Mouse (Mus musculus) neural tube, embryonic 11.5 days (tissue): ENCODE data around the gene Cog1. TPM values are rescaled to one million over a fixed set of nuclear protein-coding genes. Genes with fewer than 3 reads are reported as not detected.

Experiments used
- ATAC-seq: fragments of 200-750 bp; cut with Nextera tagmentation; 2 replicates; pipeline ENCODE4 v1.8.0; 2017; ENCODE audit warnings: moderate number of reproducible peaks, mild to moderate bottlenecking, moderate TSS enrichment, moderate library complexity; ENCODE audit not compliant: insufficient read depth, low FRiP score, low TSS enrichment
- DNase-seq: peaks from one replicate; pipeline ENCODE4 v3.0.0-alpha.2; 2015; ENCODE audit warnings: low spot score
- H3K27ac ChIP-seq: fragments of 300-500 bp; sonication (generic); 2 replicates; pipeline ENCODE4 v1.5.1; 2014; ENCODE audit warnings: low read depth, mild to moderate bottlenecking, low read length
- H3K27me3 ChIP-seq: fragments of 300-500 bp; sonication (generic); 2 replicates; pipeline ENCODE4 v1.6.1; 2014; ENCODE audit warnings: mild to moderate bottlenecking, low read length, mixed read lengths; ENCODE audit not compliant: control insufficient read depth, insufficient read depth
- H3K36me3 ChIP-seq: fragments of 300-500 bp; sonication (generic); 2 replicates; pipeline ENCODE4 v1.6.1; 2014; ENCODE audit warnings: mild to moderate bottlenecking, low read length, moderate library complexity, mixed read lengths; ENCODE audit not compliant: control insufficient read depth, insufficient read depth
- H3K4me1 ChIP-seq: fragments of 300-500 bp; sonication (generic); 2 replicates; pipeline ENCODE4 v1.6.1; 2014; ENCODE audit warnings: low read length, mixed read lengths; ENCODE audit not compliant: control insufficient read depth, insufficient read depth
- H3K4me2 ChIP-seq: fragments of 300-500 bp; sonication (generic); 2 replicates; pipeline ENCODE4 v1.6.1; 2014; ENCODE audit warnings: low read depth, mild to moderate bottlenecking, moderate library complexity
- H3K4me3 ChIP-seq: fragments of 300-500 bp; sonication (generic); 2 replicates; pipeline ENCODE4 v1.5.1; 2014; ENCODE audit warnings: low read depth, low read length
- H3K9ac ChIP-seq: fragments of 300-500 bp; sonication (generic); 2 replicates; pipeline ENCODE4 v1.6.1; 2014; ENCODE audit warnings: mild to moderate bottlenecking, low read length
- H3K9me3 ChIP-seq: fragments of 300-500 bp; sonication (generic); 2 replicates; pipeline ENCODE4 v1.6.1; 2016; ENCODE audit warnings: low read length; ENCODE audit not compliant: control insufficient read depth
- whole genome bisulfite sequencing: fragments of 180-500 bp; shearing (Covaris S2); extraction: QIAGEN DNeasy Blood & Tissue Kit; methylation state at CpG from one replicate; pipeline ENCODE4 v1.1.7; 2014; 5-methylcytosine and 5-hydroxymethylcytosine counted together
- polyA plus RNA-seq: library from polyadenylated mRNA; unstranded; fragments of >200 nt; fragmentation: Nextera tagmentation; extraction: Ambion mirVana; gene quantifications from 2 replicates; pipeline ENCODE4 v1.2.1, GENCODE M21; 2014

Gene Cog1
- polyA plus RNA-seq, 1 experiment from 2014 or later = 44.3 TPM

DNA sequence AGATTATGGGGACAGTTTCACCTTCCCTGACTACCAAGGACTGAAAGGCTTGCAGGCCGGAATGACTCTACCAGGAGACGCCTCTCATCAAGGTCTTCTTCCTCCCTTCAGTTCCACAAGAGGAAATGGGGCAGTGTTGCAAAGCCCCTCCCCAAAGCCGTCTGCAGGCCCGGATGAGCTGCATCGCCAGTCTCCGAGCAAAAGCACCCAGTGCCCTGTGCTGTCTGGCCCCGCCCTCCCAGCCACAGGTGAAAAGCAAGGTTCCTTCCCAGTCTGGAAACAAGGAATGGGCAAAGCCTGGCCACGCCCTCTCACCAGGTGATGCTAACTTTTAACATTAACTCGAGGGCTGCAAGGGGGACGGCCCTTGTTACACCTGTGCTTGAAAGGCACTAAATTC is 17.7 kb downstream of the Cog1 start:
- no peak overlapping the region for H3K4me2 ChIP-seq
- WGBS = 61% methylated on average over 10 of the region's 10 CpGs
- H3K36me3 ChIP-seq = peaks cover 5% of the 10 kb centered on the region
- ATAC-seq = no peak
- H3K4me1 ChIP-seq = no peaks in the 10 kb centered on the region
- H3K9ac ChIP-seq = no peak overlapping the region
- no peaks in the 10 kb centered on the region for H3K9me3 ChIP-seq
- no peak overlapping the region for H3K4me3 ChIP-seq
- no peak for DNase-seq
- no peak overlapping the region for H3K27ac ChIP-seq
- no peaks in the 10 kb centered on the region for H3K27me3 ChIP-seq

DNA sequence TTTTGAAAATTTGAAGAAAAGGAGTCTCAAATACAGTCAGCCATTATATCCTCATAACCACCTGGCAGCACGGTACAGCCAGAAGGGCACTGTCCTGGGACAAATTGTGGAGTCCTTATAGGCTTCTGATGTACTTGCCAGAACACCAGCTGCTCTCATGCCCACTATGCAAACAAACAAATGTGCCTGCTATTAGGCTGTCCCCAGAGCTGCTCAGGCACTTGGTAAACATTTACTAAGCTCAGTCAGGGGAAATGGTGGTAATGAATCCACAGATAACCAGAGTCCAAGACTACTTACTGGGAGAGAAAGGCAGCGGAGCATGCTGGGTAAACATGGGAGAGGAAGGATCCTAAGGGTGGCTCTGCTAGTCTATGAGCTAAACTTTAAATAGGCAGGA is 18.2 kb downstream of the Cog1 start:
- H3K36me3 ChIP-seq = peaks cover 2% of the 10 kb centered on the region
- no peak overlapping the region for H3K4me3 ChIP-seq
- H3K9ac ChIP-seq = no peak overlapping the region
- no peaks in the 10 kb centered on the region for H3K4me1 ChIP-seq
- no peak for ATAC-seq
- H3K9me3 ChIP-seq = no peaks in the 10 kb centered on the region
- no peaks in the 10 kb centered on the region for H3K27me3 ChIP-seq
- H3K4me2 ChIP-seq = no peak overlapping the region
- no peak overlapping the region for H3K27ac ChIP-seq
- no peak for DNase-seq
- WGBS = 77% methylated on average over 2 of the region's 2 CpGs

DNA sequence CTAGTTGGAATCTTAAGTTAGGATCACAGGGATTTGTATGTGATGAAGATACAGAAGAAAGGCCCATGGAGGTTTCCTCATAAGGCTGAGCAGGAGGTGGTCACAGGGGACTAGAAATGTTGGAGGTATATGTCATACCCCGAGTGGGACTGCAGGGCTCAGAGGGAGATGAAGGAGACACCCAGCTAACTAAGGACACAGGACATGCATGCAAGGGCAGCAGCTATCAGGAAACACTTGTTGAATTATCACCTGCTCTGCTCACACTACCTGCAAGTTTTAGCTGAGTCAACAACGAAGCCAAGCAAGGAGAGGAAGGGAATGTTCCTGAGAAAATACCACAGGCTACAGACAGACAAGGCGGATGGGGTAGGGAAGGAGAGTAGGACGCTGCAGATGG is 18.7 kb downstream of the Cog1 start:
- no peak for ATAC-seq
- Histone ChIP-seq H3K4me1 (no peaks in the 10 kb centered on the region), H3K9me3 (no peaks in the 10 kb centered on the region), H3K9ac (no peak overlapping the region), H3K27me3 (no peaks in the 10 kb centered on the region), H3K4me2 (no peak overlapping the region), H3K36me3 (no peaks in the 10 kb centered on the region; the same call in none of the 2 replicates), H3K4me3 (no peak overlapping the region), H3K27ac (no peak overlapping the region)
- DNase-seq = no peak
- 83% methylated on average over 4 of the region's 4 CpGs for WGBS

DNA sequence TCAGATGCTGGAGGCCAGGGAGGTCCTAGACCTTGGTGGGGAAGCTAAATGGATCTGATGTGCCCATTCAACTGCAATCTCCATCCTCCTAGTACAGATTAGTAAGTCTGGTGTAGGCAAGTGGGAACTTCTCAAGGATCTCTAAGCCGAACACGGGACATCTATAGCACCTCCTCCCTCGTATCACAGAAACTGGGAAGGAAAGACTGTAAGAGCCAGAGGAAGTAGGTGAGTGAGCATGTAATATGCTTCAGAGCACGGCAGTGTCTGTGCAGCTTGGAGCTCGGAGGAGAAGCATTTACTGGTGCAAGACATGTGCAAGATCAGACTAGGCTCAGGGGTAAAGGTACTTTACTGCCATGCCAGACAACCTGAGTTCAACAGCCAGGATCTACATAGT is 19.9 kb downstream of the Cog1 start:
- Histone ChIP-seq H3K4me1 (no peaks in the 10 kb centered on the region), H3K27me3 (no peaks in the 10 kb centered on the region), H3K4me3 (no peak overlapping the region), H3K9me3 (no peaks in the 10 kb centered on the region), H3K27ac (no peak overlapping the region), H3K4me2 (no peak overlapping the region), H3K9ac (no peak overlapping the region), H3K36me3 (peaks cover 3% of the 10 kb centered on the region)
- ATAC-seq (no peak), DNase-seq (no peak)
- WGBS = 92% methylated on average over 5 of the region's 5 CpGs

DNA sequence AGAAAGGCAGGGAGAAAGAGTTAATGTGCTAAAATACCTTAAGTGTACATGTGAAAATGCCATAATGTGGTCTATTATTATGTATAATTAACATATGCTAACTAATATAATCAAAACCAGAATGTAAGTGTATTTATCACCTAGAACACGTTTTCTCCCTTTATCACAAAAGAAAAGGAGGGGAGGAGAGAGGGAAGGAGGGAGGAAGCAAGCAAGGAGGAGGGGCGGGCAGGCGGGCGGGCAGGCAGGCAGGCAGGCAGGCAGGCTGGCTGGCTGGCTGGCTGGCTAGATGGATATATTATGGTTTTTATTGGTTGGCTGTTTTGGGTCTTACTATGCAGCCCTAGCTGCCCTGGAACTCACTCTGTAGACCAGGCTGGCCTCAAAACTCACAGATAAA is 20.7 kb downstream of the Cog1 start:
- no peak overlapping the region for H3K27ac ChIP-seq
- H3K4me3 ChIP-seq = no peak overlapping the region
- no peak for ATAC-seq
- no peak overlapping the region for H3K9ac ChIP-seq
- WGBS = 72% methylated on average over 4 of the region's 4 CpGs
- H3K36me3 ChIP-seq = peaks cover 3% of the 10 kb centered on the region
- H3K4me1 ChIP-seq = no peaks in the 10 kb centered on the region
- H3K4me2 ChIP-seq = no peak overlapping the region
- no peaks in the 10 kb centered on the region for H3K9me3 ChIP-seq
- DNase-seq = no peak
- no peaks in the 10 kb centered on the region for H3K27me3 ChIP-seq

DNA sequence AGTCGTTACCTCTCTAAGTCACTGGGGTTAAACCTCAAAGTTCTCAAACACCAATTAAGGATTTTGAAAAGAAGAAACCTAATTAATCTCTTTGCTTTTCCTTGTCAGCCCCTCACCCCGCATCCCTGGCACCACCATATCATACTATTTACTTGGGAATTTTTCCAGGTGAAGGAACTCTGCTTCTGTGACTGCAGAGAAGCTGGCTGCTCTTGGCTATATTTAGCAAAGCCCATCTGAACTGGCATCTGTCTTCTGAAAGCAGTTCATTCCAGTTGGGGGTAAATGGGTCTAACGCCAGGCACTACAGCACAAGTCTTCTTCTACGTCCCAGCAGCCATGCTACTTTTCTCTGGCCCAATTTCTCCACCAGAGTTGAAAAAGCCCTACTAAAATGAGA is 24.6 kb downstream of the Cog1 start:
- no peak overlapping the region for H3K4me3 ChIP-seq
- ATAC-seq = no peak
- WGBS = 95% methylated on average over 4 of the region's 4 CpGs
- DNase-seq = no peak
- no peaks in the 10 kb centered on the region for H3K4me1 ChIP-seq
- H3K27me3 ChIP-seq = no peaks in the 10 kb centered on the region
- H3K9me3 ChIP-seq = no peaks in the 10 kb centered on the region
- H3K36me3 ChIP-seq = peaks cover 8% of the 10 kb centered on the region; the same call in 1 of the 2 replicates
- H3K4me2 ChIP-seq = no peak overlapping the region
- H3K9ac ChIP-seq = no peak overlapping the region
- no peak overlapping the region for H3K27ac ChIP-seq

DNA sequence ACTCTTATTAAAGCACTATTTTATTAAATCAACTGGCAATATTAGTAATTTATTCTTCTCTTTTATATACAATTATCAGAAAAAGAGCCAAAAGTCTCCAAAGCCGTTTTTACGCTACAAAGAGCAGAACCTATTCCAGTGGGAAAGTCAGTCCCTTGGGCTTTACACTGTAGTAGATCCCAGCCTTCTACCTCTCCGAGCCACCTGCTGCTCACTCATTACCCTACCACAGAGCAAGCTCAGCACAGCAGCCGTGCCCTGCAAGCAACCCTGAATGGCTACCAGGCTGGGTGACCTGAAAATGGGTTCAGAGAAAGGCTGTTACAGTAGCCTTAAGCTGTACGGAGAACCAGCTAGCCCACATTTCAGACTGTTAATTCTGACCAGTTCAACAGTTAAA is 25.6 kb downstream of the Cog1 start:
- peaks cover 8% of the 10 kb centered on the region; the same call in 1 of the 2 replicates for H3K36me3 ChIP-seq
- WGBS = 92% methylated on average over 5 of the region's 5 CpGs
- H3K4me3 ChIP-seq = no peak overlapping the region
- no peak overlapping the region for H3K27ac ChIP-seq
- no peak overlapping the region for H3K9ac ChIP-seq
- H3K27me3 ChIP-seq = no peaks in the 10 kb centered on the region
- no peak overlapping the region for H3K4me2 ChIP-seq
- ATAC-seq = no peak
- H3K9me3 ChIP-seq = no peaks in the 10 kb centered on the region
- H3K4me1 ChIP-seq = no peaks in the 10 kb centered on the region
- DNase-seq = no peak

DNA sequence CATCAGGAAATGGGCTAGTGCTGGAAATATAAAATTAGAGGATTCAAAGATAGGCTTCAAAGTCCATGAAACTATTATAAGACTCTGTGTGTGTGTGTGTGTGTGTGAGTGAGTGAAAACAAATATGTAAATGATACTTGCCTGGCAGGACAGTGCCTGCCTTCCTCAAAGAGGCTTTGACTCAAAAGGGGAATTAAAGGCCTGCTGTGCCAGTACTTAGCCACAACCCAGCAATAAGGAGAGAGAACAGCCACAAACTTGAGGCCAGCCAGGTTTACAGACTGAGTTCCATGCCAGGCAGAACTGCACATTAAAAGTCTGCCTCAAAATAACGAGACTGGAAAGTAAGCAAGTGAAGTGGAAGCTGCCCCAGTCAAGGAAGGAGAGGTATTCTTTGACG is 27.9 kb downstream of the Cog1 start:
- no peak overlapping the region for H3K9ac ChIP-seq
- H3K9me3 ChIP-seq = no peaks in the 10 kb centered on the region
- H3K27ac ChIP-seq = no peak overlapping the region
- no peak overlapping the region for H3K4me3 ChIP-seq
- no peak overlapping the region for H3K4me2 ChIP-seq
- H3K27me3 ChIP-seq = no peaks in the 10 kb centered on the region
- H3K4me1 ChIP-seq = peaks cover 2% of the 10 kb centered on the region; the same call in 1 of the 2 replicates
- DNase-seq = no peak
- peaks cover 8% of the 10 kb centered on the region; the same call in 1 of the 2 replicates for H3K36me3 ChIP-seq
- no peak for ATAC-seq
- WGBS = 93% methylated on average over 2 of the region's 2 CpGs

DNA sequence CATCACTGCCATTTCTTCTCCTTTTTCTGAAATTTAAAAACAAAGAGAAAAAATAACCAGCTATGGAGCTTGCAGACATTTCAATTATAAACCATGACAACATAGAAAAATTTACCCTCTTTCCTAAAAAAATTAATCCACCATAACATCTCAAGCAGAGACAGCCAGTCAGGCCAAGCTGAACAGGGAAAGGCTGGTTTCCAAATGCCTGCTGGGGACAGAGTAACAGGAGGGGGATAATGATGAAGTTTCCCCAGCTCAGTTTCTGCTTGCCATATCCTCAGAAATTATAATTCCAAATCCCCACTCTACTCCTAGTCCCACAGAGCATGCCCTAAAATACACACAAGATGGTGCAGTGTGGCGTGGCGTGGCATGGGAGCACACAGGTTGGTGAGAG is 28.4 kb downstream of the Cog1 start:
- peaks cover 8% of the 10 kb centered on the region; the same call in 1 of the 2 replicates for H3K36me3 ChIP-seq
- H3K27ac ChIP-seq = no peak overlapping the region
- no peak overlapping the region for H3K4me2 ChIP-seq
- no peak overlapping the region for H3K4me3 ChIP-seq
- ATAC-seq (no peak), DNase-seq (no peak)
- no peaks in the 10 kb centered on the region for H3K27me3 ChIP-seq
- H3K4me1 ChIP-seq = peaks cover 3% of the 10 kb centered on the region
- no peaks in the 10 kb centered on the region for H3K9me3 ChIP-seq
- 91% methylated on average over 2 of the region's 2 CpGs for WGBS
- H3K9ac ChIP-seq = no peak overlapping the region
